Mouse (Mus musculus): ENCODE results near the gene Jdp2.
"Not testable (repeated sequence)": the region's sequence is repeated elsewhere in the genome, so short reads cannot be mapped to it uniquely, and the experiment has no call there.

Jdp2 gene

DNA sequence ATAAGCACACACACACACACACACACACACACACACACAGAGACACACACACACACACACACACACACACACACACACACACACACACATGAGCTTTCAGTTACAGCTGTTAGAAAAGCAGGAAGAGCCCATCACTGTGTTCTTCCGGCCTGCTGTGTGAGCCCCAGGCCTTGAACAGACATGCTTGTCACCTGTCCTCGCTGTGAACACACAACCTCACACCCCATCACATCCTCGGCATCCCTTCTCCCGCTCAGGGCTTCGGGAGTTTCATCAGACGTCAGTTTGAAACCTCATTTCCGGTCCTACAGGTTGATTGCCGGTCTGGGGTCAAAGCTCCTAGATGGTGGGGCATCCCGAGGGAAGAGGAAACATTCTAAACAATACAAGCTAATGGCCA lies 39.1 kb downstream of the Jdp2 start:
- DNase-seq (ENCODE audit: low spot score in 2 of 2): no peak

DNA sequence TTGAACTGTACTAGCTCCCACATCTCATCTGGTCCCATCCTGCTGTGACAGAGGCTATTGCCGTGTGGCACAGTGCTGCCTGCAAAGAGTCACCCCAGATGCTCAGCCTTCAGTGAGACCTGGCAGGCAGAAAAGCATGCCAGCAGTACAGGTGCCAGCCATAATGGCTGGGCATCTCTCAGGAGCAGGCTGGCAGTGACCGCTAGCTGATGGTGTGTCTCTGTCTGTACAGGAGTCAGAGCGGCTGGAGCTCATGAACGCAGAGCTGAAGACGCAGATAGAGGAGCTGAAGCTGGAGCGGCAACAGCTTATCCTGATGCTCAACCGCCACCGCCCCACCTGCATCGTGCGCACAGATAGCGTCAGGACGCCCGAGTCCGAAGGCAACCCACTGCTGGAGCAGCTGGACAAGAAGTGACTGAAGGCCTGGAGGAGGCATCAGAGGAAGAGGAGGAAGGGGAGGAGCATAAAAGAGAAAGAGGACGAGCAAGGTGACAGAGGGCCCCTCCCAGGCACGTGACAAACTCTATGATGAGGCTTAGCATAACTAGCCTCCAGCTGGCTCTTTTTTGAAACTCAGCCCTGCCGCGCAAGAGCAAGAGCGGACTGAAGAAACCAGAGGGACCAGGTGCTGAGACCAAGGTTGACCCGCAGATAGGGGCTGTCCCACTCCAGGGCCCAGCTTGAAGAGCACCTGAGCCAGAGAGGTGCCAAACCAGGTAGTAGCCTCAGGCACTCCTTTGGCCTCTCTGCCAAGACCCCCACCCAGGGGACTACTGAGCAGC lies 39.9 kb downstream of the Jdp2 start:
- DNase-seq (ENCODE audit: low spot score in 2 of 2): no peak

DNA sequence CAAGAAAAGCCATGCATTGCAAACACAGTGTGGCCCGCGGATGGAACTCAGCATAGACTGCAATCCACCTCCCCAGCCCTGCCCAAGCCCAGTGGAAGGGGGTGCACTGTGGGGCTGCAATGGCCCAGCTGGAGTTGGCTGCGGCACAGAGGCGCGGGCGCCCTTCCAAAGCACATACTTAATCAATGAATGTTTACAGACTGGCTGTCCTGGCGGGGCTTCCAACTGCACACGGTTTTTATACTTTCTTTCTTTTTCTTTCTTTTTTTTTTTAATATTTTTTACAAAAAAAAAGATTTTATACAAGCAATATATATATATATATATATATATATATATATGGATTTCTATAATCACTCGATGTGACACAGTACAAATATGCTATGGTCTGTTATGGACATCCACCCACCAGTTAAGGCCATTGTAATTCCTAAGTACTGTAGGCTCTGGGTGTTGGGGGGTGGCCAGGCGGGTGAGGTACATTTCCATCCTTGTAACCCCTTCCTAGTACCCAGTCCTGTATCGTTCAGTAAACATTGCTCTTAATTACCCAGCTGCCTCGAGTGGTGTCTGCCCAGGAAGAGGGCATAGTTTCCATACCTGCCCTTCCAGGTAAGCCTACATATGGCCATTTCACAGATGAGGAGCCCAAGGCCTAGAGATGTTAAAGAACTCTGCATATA lies 40.6 kb downstream of the Jdp2 start:
- peak; percentile 37 to 54 for DNase-seq (ENCODE audit: low spot score in 2 of 2)

DNA sequence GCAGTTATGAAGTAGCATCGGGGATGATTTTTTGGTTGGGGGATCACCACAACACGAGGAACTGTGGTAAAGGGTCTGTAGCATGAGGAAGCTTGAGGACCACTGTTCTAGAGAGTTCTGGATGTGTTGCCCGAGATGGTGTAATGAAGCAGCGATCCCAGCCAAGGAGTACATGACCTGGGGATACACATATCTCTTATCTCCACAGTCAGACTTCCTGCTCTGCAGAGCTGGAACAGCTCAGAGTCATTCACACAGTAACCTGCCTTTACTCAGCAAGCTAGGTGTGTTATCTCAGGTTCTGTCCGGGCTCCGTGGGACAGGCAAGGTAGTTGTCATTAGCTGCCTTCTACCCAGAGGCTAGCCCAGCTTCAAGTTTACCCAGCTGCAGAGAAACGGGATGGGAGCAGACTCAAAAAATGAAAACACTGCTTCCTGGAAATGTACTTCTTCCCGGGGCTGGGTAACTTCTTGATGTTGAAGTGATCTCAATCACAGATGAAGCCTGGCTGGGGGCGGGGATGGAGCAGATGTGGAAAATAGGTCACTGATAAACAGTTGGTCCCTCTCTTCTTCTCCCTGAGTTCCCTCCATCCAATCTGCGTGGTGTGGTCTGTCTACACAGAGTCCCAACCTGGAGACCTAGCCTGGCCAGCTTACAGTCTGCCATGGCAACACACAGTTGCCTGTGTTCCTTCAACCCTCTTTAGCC lies 42.2 kb downstream of the Jdp2 start:
- no peak for DNase-seq (ENCODE audit: low spot score in 2 of 2)

DNA sequence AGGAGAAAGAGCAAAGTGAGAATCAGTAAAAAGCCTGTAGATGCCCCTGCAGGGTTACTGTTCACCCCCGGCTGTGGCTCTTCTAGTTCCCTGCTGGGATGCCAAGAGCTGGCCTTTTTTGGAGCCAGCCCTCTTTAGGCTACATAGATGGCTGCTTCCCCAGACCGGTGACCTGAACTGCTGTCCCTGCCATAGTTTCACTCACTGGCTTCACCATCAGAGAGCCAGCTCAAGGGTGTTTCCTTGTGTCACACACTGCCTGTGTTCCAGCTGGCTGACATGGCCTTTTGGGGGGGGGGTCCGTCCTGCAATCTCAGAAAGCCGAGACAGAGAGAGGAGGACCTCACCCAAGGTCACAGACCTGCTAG lies 42.7 kb downstream of the Jdp2 start:
- DNase-seq (ENCODE audit: low spot score in 2 of 2): no peak

DNA sequence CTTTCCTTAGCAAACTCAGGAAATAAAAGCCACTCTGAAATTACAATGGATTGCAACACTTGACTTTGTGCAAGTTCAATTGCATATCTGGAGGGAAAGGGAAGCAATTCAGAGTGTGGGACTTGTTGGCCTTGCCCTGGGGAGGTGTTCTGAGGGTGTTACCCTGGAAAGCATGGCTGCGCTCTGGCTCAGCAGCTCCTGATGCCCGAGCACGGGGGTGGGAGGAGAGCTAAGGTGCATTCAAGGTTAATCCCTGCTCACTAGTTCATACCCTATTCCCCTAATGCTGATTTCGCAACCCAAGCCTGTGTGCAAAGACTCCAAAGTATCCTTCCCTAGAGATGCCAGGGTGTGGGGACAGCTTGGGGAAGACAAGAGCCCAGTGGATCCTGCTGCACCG lies 44.9 kb downstream of the Jdp2 start:
- no peak for DNase-seq (ENCODE audit: low spot score in 2 of 2)

DNA sequence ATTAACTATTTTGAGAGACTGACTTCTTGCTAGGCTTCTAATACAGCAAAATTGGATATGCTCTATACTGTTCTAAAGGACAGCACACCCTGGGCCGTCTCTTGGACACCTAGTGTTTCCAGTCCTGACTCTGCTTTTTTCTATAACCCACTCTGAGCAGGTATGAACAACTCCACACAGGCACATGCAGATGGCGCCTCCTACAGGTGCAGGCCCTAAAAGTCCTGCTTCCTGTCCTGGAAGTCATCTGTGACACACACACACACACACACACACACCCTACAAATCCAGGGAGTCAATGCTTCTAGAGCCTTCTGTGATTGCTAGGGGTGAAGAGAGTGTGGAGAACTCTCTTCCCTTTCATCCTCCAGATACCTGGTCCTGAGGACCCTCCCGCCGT lies 46.8 kb downstream of the Jdp2 start:
- DNase-seq (ENCODE audit: low spot score in 2 of 2): no peak

DNA sequence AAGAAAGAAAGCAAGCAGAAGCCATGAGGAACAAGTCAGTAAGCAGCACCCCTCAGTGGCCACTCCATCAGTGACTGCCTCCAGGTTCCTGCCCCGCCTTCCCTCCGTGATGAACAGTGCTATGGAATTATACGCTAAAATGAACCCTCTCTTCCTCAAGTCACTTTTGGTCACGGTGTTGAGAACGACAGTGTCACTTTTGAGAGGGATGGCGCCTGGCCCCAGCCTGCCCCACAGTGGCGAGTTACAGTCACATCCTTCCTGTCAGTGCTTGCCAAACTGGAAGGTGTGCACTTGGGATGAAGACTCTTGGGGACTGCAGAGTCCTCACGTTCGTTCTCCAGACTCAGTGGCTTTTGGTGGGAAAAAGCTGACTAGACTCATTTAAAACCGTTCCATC lies 48.5 kb downstream of the Jdp2 start:
- no peak for DNase-seq (ENCODE audit: low spot score in 2 of 2)

DNA sequence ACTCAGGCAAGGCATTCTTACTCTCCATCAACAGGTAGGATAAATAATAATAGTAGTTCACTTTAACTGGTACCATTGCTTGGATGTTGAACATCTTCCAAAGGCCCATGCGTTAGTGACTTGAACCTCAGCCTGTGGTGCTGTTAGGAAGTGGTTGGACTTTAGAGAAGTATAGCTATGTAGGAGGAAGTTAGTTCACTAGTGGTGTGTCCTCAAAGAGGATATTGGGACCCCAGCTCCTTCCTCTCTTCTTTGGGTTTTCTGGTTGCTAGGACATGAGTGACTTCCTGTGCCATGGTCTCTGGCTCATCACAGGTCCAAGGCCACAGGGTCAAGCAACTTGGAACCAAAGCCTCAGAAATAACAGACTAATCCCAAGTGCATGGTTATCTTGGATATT lies 49.1 kb downstream of the Jdp2 start:
- DNase-seq (ENCODE audit: low spot score in 2 of 2): no peak

DNA sequence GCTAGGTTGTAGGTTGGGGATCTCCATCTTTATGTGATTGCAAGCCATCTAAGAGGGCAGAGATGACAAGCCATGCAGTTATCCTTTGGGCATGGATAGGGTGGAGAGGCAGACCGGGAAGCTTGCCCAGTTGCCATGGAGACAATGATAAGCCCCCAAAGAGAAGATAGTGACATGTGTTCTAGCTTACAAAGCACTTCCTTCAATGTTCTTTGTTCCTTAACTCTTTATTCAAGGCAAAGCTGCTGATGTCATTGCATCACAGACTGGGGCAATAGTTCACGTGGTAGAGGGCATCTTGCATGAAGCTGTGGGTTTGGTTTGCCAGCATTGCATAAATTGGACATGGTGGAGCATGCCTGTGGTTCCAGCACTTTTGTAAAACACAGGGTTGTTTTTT lies 60.5 kb downstream of the Jdp2 start:
- DNase-seq (ENCODE audit: low spot score in 2 of 2): peak in 1 of 2 experiments; percentile 10

DNA sequence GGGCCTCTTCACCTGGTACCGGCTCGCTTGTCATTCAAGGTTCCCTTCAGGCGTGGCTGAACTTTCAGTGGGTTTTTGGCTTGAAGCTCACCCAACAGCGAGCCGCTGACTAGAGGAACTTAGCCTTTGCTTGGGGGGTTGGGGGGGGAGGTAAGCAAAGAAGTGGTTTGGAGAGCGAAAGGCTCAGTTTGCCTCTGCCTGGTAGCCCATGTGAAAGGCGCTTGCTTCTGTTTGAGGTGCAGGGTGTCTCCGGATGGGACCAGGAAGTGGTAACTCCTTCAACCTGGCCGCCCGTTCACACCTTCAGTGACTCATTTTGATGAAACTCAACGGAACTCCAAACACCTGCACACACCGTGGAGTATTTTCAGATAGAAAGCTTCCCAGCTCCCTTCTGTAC lies 62.0 kb downstream of the Jdp2 start:
- DNase-seq (ENCODE audit: low spot score in 2 of 2): no peak

DNA sequence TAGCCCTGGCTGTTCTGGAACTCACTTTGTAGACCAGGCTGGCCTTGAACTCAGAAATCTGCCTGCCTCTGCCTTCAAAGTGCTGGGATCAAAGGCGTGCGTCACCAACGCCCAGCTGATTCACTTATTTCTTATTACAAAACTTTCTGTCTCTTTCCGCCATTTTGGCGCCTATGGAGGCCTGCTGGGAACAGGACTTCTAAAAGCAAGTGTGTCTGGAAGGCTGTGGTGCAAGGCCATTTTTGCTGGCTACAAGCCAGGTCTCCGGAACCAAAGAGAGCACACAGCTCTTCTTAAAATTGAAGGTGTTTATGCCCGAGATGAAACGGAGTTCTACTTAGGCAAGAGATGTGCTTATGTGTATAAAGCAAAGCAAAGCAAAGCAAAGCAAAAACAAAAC lies 63.4 kb downstream of the Jdp2 start:
- DNase-seq (ENCODE audit: low spot score in 2 of 2): not testable (repeated sequence)

DNA sequence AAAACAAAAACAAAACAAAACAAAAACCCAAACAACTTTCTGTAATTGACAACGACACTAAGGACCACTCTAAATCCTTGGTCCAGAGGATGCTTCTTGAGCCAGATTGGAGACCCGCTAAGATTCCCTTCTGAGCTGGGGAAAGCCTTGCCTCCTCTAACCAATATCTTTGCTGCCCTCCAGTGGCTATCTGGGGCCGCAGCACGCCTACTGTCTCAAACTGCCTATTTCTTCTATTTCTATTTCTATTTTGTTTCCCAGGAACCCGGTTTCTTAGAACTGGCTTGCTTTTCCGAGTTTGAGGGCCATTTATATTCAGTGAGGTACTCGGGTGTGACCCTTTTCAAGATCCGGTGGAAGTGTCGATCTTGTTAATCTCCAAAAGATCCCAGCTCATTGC lies 64.1 kb downstream of the Jdp2 start:
- DNase-seq (ENCODE audit: low spot score in 2 of 2): peak in 1 of 2 experiments; percentile 75

DNA sequence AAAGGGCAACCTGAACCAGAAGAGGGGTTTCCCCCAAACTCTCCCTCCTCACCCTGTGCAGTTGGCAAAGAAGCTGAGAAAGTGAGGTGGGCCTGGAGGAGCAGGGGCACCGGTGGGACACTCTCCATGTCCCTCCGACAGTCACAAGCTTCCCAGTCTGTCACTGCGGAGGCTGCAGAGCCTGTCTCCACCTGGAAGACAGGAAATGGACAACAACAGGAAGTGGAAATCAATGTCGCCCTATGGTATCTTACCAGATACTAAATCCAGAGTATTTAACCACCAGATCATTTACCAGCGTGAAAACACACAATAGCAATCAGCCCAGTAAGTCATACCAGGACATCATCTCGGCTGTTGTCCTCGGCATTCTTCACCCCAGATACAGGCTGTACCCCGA lies 67.3 kb downstream of the Jdp2 start:
- DNase-seq (ENCODE audit: low spot score in 2 of 2): no peak

DNA sequence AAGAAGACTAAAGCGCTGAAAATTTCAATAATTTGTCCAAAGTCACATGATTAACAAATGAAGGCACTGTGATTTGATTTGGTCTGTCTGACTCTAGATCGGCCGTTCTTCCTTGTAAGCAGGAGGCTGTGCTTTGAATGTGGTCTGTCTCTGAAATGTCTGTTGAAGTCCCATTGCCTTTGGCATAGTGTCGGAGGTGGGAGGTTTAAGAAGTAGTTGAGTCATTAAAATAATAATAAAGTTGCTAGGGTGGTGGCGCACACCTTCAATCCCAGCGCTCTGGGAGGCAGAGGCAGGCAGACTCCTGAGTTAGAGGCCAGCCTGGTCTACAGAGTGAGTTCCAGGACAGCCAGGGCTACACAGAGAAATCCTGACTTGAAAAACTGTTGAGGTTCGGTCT lies 68.2 kb downstream of the Jdp2 start:
- no peak for DNase-seq (ENCODE audit: low spot score in 2 of 2)

DNA sequence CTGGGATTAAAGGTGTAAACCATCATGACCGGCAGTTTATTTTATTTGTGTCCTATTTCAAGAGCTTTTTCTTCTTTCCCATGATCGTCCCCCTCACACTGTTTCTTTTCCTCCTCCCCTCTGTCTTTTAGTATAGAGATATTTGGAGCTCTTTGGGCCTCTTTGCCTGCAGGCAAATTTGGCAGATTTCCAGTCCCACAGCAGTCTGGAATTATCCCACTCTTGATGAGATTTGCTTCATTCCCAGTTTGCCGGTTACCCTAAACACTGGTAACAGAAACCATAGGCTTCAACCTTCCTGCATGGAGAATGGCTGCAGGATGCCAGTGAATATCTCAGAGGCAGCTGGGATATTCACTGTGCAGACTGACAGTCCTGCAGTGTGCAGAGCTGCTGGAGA lies 69.9 kb downstream of the Jdp2 start:
- no peak for DNase-seq (ENCODE audit: low spot score in 2 of 2)

DNA sequence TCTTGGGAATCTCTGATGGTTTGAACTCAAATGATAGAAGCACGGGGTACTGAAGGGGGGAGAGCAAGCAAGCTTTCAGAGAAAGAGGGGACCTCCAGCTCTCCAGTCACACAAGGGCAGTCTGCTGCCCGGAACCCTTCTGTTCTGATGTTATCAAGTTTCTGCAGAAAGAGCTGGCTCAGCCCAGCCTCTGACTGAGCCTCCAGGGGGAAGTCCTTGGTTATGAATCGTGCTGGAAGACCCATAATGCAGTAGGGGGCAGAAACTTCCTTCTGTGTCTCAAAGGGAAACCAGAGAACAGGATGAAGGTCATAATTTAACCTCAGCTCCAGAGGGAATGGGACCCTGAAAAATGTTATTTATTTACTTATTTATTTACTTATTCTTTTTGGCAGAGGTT lies 71.3 kb downstream of the Jdp2 start:
- DNase-seq (ENCODE audit: low spot score in 2 of 2): no peak

DNA sequence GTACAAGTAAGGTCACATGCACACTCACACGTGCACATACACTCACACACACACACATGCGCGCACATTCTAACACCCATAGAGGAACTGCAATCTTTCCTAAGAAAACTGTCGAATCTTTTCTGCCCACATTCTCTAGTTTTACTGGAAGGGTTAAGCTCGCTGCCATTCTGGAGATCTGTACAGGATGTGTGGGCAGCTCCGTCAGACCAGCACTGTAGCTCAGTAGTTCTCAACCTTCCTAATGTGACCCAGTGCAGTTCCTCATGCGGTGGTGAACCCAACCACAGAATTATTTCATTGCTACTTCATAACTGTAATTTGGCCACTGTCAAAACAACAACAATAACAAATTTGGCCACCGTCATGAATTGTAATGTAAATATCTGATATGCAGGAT lies 75.1 kb downstream of the Jdp2 start:
- DNase-seq (ENCODE audit: low spot score in 2 of 2): no peak

DNA sequence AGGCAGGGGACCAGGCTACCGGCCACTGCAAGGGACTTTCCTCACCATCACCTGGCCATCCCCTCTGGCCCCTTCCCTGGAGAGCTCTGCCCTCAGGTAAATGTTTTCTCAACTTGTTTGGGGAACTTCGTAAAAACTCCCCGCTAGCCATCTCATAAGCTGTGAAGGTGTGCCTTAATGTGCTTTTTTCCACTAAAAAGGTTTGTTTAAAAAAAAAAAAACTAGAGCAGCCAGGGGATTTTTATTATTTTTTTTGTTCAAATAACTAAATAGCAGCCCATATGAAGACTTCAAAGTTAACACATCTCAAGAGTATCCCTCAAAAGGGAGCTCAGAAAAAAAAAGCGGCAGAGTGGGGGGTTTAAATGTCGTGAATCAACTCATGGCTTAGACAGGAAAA lies 80.3 kb downstream of the Jdp2 start:
- no peak for DNase-seq (ENCODE audit: low spot score in 2 of 2)

DNA sequence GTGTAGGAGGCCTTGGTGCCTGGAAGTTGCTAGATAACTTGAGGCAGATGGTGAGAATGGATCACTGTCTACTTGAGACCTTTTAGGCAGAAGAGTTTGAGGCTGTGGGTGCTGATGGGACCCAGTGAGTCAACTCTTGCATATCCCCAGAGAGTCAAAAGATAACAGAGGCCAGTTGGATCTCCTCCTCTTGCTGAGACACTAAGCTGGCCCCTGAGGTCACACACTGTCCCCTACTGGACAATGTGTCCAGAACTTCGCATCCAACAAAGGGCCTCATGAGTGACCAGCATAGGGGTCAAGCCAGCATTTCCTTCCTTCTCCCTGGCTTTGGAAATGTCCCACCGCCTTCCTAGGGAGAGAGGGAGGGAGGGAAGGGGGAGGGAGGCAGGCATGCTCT lies 81.0 kb downstream of the Jdp2 start:
- DNase-seq (ENCODE audit: low spot score in 2 of 2): no peak

DNA sequence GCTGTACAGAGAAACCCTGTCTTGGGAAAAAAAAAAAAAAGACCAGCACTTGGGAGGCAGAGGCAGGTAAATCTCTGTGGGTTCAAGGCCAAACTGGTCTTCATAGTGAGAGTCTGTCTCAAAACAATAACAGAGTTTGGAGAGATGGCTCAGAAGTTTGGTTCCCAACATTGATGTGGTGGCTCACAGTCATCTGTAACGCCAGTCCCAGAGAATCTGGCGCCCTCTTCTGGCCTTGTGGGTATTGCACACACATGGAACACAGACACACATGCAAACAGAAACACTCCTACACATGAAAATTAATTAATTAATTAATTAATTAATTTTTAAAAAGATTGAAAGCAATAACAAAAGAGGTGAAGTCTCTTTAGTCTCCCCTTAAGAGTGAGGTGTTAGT lies 83.5 kb downstream of the Jdp2 start:
- DNase-seq (ENCODE audit: low spot score in 2 of 2): no peak

DNA sequence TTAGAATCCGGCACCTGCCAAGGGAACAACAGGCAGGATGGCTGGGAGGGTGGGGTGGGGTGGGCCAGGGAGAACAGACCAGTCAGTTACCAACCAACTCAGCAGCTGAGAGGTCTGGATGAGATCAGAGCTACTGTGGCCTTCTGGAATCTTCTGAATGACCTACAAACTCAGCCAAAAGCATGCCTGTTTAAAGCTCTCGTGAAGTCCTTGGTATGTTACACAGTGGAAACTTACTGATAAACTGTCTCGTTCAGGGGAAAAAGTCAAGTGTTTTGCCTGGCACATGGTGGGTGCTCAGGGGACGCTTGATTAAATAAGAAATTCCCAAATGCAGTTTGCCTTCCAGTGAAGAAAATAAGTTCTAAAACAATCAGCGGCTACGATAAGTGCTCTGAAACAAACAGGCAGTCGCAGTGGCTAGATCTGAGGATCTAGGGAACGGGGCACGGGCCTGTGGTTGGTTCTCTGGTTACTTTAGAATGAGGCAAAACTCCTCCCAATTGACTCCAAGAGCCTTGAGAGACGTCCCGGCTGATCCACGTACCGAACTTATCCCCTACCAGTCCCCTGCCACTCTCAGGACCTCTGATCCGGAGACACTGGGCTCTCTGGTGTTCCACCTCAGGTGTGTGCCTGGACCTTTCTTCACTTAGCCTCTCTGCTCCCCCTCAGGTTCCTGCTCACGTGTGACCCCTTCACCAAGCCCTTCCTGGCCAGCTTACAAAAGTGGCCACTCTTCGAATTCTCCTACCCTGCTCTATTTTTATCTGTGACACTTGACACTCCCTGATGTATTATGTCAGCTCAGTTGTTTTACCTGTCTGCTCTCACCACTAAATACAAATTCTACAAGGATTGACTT lies 85.8 kb downstream of the Jdp2 start:
- no peak for DNase-seq (ENCODE audit: low spot score in 2 of 2)
